Mouse (Mus musculus) forelimb bud, embryonic 11.5 days (tissue): ENCODE measurements around the gene Stxbp1.
"Not testable (repeated sequence)": the region's sequence is repeated elsewhere in the genome, so short reads cannot be mapped to it uniquely, and the experiment has no call there.

Source experiments
- DNase-seq: peaks from one replicate; pipeline ENCODE4 v3.0.0-alpha.2; 2012; ENCODE audit warnings: low read depth, low spot score

Gene Stxbp1

DNA sequence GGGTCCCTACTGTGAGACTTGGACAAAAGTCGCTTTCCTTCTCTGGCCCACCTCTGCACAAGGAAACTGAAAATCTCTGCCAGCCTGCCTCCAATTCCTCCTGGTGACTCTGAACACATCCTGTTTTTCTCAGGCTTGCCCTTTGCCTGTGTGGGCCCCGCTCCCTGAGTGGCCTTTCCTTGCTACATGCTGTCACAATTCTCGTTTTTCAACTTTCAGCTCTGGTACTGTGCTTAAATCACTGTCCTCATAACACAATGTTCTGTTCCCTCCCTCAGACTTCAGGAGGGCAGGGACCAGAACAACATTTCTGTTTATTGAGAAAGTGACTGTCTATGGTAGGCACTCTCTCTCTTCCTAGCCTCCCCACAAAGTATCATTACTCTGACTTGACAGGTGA lies 27.0 kb upstream of the Stxbp1 start:
- no peak for DNase-seq

DNA sequence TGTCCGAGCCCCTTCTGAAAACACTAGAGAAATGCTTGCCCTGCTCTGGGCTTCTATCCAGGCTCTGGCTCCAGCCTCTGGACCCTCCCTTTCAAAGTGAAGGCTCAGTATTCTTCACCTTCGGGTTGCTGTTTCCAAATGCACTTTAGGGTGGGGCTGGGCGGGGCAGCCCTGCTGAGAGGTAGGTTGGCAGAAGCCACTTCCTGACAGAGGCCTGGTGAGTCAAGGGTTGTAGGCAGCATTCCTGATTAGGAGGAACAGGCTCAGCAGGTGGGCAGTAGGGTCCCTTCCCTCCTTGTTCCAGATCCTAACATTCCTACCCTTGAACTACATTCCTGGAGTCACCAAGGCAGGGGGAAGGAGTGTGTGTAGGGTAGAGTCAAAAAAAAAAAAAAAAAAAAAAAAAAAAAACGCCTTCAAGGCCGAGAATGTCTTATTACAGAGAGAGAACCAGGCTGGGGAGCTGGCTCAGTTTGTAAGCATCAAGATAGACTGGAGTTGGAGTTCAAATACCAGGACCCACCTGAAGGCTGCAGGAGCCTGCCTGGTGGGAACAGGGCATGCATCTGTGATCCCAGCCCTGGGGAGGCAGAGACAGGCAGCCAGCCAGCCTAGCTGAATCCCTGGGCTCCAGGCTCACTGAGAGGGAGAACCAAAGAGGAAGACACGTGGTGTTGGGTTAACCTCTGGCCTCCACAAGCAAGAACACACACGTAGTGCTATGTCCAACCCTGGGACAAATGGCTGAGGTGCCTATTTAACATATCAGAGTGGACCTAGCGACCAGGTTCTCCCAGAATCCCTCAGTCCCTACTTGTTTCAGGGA lies 23.4 kb upstream of the Stxbp1 start:
- DNase-seq = no peak

DNA sequence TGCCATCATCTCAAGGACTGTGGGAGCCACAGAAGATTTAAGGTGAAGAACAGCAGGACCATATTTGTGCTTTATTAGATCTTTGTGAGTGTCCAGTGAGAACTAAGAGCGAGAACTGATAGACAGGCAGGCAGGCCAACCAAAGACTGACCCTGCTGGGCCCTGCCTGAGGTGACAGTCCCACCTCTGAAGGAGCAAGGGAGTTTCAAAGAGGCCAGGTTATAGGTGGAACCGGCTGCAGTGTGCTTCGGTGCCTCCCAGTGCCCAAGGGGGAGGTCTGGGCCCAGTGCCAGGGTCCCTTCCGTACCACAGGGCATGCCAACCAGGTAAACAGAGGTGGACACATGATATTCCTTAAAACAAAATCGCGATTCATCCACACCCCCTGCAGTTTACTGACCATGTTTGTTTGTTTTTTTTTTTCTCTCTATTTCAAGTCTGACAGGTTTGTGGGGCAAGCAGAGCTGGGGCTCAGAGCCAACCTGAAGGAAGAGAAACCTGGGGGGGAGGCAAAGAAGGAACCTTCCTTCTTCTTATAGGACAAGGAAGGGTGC lies 22.8 kb upstream of the Stxbp1 start:
- no peak for DNase-seq

DNA sequence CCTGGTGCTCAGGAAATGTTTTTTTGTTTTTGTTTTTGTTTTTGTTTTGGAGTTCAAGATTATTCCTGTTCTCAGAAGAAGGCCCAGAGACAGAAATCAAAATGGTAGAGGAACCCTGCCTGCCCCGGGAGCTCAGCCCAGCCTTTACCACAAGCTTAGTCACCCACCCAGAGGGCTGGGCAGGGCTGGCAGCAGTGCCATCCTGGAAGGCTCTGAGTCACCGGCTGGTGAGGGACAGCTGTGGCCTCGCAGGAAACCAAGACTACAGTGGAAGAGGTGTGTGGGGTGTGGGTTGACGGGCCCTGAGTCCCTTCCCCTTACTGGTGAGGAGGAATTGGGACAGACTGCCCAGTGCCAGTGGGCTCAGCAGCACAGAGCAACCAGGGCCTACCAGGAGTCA lies 20.3 kb upstream of the Stxbp1 start:
- DNase-seq = no peak

DNA sequence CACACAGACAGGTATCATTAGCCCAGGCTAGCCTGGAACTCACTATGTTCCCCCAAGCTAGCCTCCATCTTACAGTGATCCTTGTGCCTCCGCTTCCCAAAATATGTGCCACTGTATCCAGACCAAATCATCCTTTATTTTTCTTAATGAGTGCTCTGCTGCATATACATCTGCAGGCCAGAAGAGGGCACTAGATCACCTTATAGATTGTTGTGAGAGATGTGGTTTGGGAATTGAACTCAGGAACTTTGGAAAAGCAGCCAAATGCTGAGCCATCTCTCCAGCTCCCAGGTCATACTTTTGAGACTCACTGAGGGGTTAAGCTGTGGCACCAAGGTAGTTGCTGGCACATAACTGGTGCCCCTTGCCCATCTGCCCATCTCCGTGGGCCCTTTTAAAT lies 17.7 kb upstream of the Stxbp1 start:
- DNase-seq = peak; percentile 62

DNA sequence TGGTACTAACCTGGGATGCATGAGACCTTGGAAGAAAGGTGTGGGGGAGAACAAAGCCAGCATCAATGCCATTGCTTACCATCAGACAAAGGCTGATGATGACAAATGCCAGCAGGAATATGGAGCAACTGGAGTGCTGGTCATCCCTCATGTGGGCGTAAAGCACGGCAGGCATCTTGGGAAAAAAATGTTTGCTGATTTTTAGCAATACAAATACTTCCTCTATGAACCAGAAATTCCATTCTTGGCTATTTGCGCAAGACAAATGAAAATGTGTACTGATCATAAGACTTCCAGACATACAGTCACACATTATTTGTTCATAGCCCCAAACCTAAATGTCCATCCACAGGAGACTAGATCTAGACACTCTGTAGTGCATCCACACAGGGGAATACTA lies 16.3 kb upstream of the Stxbp1 start:
- no peak for DNase-seq

DNA sequence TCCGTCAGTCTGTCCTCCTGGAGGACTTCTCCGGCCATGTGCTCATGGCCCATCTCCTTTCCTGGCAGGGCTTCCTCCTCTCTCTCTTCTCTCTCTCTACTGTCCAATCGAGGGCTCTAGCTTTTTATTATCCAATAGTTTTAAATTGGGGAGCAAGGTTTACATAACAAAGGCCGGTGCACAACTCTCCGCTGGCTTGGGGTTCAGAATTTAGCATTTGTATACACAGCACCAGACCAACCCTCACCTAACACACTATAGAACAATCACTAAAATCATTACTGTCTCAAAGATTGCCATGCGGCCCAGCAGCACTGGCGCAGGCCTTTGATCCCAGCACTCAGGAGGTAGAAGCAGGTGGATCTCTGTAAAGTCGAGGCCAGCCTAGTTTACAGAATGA lies 13.8 kb upstream of the Stxbp1 start:
- no peak for DNase-seq

DNA sequence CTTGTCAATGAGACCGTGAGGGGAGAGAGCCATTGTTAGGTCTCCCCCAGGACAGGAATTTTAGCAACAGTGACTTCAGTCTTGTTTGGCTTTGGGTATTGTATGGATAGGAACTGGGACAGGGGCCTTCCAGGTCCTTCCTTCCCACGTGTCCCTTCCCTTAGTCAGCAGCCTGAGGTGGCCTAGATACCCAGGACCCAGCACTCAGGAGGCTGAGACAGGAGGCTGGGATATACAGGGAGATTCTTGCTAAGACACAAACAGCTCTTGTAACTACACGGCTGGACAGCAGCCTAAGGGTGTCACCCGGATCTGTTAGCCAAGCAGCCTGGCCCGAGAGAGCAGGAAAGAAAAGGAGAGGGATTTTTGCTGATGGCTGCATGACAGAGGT lies 12.6 kb upstream of the Stxbp1 start:
- no peak for DNase-seq

DNA sequence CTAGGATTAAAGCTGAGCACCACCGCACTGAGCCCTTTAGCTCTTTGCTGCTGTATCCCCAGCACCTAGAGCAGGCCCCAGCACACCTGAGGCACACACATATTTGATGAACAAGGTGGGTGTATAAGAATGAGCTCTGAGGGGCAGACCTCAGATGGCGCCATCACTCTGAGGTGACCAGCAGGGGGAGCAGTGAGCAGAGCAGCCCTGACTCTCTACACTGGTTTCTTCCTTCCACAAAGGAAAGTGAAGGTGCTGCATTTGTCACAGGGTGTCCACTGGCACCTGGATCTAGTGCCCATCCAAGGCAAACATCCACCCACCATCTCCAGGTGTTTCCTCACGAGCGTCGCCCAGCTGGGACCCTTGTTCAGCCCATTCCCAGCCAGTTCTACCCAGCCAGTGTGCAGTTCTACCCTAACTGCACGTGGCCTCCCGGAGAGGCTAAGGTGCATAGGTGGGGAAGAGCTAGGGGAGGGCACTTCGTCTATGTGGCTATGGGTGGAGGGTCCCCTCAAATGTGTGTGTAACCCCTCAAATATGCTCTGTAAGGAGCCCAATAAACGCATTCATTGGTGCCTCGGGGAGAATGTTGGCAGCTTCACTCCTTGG lies 12.1 kb upstream of the Stxbp1 start:
- DNase-seq = peak; percentile 68

DNA sequence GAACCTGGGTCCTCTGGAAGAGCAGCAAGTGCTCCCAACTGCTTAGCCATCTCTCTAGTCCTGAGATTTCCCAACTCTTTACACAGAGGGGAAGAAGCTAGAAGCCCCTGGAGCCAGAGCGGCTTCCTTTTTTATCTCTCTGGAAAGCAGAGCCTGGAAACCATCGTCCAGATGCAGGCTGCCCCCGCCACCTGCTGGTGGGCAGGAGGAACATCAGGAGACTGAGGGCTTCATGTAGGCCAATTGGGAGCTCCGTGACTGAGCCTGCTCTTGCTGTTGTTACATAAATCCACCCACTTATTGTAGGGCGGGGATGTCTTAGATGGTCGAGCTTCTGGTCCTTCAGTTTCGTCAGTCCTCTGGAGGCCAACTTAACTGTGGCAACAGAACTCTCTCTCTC lies 10.5 kb upstream of the Stxbp1 start:
- DNase-seq = peak; percentile 87

DNA sequence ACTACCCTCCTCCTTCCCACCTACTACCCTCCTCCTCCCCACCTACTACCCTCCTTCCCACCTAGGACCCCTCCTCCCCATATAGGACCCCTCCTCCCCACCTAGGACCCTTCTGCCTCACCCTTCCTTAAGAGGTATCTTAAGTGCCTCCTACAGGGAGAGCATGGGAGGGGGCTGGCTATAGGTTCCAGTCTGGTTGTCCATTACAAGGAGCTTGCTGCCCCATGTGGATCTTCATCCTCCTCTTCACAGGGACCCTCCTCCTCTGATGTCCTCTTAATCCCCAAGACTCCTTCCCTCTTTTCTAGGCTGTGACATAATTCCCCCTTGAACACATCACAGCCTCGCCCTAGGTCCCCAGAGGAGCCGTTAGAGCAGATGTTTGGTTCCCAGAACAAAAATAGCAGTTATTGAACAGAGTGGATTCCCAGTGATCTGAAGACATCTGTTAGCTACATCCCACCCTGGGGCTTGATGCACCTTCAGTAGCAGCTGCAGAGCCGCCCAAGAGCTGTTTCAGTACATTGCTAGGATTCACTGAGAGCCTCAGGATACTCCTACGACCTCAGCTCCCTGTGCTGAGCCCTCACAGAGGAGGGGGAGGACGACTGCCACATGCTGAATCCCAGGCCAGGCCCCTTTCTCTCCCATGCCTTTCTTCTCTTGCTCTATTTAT lies 8.9 kb upstream of the Stxbp1 start:
- DNase-seq = no peak

DNA sequence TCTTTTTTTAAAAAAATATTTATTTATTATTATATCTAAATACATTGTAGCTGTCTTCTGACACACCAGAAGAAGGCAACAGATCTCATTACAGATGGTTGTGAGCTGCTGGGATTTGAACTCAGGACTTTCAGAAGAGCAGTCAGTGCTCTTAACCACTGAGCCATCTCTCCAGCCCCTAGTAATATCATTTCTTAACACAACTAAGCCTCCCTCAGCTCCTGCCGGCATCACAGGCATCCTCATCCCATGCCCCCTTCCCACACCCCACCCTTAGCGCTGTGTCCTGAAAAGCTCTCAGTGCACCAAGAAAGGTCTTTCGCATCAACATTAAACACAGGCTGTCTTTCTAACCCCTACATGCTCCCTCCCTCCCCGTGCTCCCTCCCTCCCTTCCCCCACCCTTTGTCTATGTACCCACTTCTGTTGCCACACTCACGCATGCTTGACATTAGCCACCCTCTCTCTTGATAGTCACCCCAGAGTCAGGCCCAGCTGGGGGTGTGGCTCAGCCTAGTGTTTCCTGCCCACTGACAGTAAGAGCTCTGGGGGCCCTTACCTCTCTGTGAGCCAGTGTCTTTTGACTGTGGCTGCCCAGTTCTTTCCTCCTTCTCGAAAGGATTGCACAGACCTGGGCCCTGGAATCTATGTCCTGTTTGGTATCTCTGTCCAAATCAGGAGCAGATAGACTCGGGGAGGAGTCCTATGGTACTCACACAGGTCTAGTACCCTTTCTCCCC lies 8.2 kb upstream of the Stxbp1 start:
- no peak for DNase-seq

DNA sequence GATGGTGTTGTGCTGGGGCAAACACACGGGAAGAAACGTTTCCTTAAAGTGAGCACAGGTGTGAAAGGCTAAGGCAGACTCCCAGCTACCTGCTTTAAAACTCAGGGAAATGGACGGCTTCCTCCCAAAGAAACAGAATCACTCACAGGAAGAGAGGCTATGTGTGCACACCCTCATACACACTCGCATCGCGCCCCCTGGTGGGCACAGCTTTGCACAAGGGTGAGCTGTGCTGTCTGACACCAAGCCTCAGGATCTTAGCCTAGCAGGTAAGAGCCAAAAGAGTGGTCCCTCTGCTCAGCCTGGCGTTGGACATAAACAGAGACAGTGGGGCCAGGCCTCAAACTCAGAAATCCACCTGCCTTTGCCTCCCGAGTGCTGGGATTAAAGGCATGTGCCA lies 7.2 kb upstream of the Stxbp1 start:
- peak; percentile 78 for DNase-seq

DNA sequence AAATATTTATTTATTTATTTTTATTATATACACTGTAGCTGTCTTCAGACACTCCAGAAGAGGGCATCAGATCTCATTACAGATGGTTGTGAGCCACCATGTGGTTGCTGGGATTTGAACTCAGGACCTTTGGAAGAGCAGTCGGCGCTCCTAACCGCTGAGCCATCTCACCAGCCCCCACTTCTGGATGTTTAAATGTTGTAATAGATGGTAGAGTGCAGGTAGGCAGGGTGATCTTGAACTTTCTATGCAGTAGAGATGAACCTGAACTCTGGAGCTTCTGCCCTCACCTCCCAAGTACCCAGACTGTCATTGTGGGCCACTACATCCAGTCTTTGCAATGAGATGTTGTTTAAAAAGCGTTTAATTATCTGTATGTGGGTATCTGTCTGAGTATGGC lies 6.7 kb upstream of the Stxbp1 start:
- not testable (repeated sequence) for DNase-seq

DNA sequence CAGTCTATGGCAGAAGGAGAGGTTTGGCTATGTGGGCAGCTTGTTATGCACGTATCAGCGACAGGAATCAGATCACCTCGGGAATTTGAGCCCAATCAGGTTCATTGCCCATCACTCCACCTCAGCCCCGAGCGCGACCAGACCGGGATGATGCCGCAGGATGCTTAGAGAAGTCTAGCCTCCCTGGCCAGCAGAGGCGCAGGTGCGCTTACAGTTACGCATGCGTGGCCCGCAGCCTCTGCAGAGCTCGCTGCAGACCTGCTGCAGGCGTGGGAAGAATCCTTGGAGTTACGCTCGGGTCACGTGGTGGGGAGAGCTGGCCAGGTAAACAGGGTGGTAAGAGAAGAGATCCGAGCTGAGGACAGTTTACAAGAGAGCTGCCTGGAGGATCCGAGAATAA lies 5.1 kb upstream of the Stxbp1 start:
- no peak for DNase-seq

DNA sequence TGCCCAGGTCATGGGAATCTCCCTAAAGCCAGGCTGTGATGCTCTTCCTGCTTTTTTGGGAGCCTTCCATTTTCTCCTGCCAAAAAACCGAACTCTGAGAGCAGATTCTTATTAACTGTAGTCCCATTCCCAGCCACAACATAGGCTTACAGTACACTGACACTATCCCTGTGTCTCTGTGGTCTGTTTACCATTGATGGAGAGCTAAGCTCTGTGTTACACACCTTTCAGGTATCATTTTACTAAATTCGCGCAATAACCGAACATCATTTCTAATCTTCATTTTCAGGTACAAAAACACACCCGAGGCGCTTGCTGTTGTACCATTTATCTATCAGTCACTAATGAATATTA lies 400 bp upstream of the Stxbp1 start:
- DNase-seq = no peak

DNA sequence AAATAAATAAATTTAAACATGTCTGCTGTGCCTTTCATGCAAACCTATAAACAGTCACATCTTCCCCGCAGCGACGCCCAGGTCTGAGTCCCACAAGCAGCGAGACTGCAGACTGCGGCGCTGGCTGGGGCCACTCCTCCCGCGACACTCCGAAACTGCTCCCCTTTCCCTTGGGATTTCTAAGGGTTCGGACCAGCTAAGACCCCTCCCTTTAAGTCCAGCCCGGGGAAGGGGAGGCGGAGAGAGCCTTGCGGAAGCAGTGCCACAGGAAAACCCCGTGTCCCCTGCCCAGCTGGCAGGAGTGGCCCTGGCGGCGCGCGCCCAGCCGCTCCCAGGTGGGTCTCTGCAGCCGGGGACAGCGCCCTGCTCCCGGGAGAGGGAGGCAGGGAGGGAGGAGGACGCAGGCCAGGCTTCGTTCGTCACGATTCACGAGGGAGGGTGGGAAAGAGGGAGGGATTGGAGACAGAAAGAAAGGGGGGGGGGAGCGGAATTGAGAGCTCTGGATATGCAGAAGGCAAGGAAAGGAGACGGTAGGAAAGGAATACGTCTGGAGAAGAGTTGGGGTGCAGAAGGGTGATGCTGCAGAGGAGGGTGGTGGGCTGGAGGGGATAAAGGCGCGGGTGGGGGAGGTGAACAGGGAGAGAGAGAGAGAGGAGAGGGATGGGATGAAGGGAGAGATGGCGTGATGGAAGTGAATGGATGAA lies 792 bp downstream of the Stxbp1 start:
- DNase-seq = peak; percentile 39

DNA sequence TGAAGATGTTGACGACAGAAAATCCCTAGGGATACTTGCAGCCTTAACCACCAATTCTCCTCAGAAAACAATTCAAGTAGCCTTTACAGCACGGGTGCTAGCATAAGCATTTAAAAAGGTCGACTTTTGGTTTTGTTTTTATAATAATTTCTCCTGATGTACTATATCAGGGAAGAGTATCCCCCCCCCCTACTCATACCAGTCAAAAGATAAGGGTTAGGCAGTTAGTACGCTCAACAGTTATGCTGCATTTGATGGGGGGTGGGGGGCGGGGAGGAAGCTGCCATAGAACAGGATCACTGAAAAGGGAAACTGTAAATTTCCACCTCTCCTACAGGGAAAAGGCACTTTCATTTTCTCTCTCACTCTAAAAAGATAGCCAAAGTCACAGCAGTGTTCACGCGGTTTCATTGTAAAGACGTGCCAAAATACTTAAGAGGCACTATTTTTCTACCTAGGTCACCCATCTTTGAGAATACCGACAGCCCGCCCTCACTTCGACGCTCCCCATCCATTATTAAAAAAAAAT lies 1.4 kb downstream of the Stxbp1 start:
- DNase-seq = no peak

DNA sequence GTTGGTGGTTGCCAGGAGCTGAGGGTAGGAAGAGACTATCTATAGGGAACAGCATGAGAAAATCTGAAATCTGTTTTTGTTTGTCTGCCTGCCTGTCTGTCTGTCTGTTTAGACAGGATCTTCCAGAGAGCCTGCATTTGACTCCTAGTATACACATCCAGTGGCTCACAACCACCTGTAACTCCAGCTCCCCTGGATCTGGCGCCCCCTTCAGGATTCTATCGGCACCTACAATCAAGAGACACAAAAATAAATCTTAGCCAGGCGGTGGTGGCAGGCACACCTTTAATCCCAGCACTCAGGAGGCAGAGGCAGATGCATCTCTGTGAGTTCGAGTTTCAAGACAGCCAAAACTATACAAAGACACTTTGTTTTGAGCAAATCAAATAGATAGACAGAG lies 4.5 kb downstream of the Stxbp1 start:
- DNase-seq = no peak

DNA sequence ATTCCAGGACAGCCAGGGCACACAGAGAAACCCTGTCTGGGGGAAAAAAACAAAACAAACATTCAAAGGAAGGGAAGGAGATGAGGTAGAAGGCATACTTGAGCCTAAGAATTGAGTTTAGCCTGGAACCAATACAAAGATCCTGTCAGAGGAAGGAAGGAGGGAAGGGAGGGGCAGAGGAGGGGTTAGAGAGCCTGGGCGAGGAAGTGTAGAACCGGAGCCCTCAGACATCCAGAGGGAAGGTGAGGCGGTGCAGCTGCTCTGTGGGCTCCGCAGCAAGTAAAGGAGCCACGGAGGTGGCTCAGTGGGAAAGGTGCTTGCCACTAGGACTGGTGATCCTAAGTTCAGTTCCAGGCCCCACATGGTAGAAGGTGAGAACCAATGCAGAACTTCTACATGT lies 5.9 kb downstream of the Stxbp1 start:
- no peak for DNase-seq

DNA sequence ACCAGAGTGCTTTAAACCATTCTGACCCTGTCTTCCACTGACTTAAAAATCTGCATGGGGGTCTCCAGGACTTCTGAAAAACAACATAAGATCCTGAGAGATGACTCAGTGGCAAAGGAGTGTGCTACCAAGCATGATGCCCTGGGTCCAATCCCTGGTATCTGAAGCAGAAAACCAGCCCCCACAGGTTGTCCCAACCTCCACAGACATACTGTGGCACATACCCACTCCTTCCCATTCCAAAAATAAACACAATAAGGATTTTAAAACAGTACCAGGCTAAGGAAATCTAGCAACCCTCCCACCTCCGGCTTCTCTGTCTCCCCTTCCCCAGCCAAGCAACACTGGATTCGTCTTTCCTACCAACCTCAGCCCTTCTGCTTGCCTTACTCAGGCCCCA lies 7.8 kb downstream of the Stxbp1 start:
- no peak for DNase-seq
